Mouse (Mus musculus) embryonic facial prominence, embryonic 11.5 days (tissue): ENCODE data around the gene Pou1f1. TPM values are rescaled to one million over a fixed set of nuclear protein-coding genes. Genes with fewer than 3 reads are reported as not detected.

Experiments used
- ATAC-seq: fragments of 200-750 bp; cut with Nextera tagmentation; replicated peaks from 2 replicates; pipeline ENCODE4 v1.8.0; 2017; ENCODE audit warnings: low read depth; ENCODE audit not compliant: insufficient number of reproducible peaks, low FRiP score, low TSS enrichment
- DNase-seq: peaks from one replicate; pipeline ENCODE4 v3.0.0-alpha.2; 2015; ENCODE audit warnings: low spot score
- H3K27ac ChIP-seq: fragments of 300-500 bp; sonication (generic); replicated peaks from 2 replicates; pipeline ENCODE4 v1.5.1; 2014; ENCODE audit warnings: mild to moderate bottlenecking, low read depth, low read length, control low read depth
- H3K27me3 ChIP-seq: fragments of 300-500 bp; sonication (generic); 2 replicates; pipeline ENCODE4 v1.6.1; 2014; ENCODE audit warnings: mild to moderate bottlenecking, low read length, moderate library complexity, mixed read lengths; ENCODE audit not compliant: control insufficient read depth, insufficient read depth
- H3K36me3 ChIP-seq: fragments of 300-500 bp; sonication (generic); replicated peaks from 2 replicates; pipeline ENCODE4 v1.6.1; 2014; ENCODE audit warnings: low read depth, mild to moderate bottlenecking, low read length, moderate library complexity, mixed read lengths; ENCODE audit not compliant: control insufficient read depth, insufficient read depth
- H3K4me1 ChIP-seq: fragments of 300-500 bp; sonication (generic); 2 replicates; pipeline ENCODE4 v1.6.1; 2014; ENCODE audit warnings: low read length, mixed read lengths; ENCODE audit not compliant: control insufficient read depth, insufficient read depth
- H3K4me2 ChIP-seq: fragments of 300-500 bp; sonication (generic); 2 replicates; pipeline ENCODE4 v1.6.1; 2014; ENCODE audit warnings: low read depth, mild to moderate bottlenecking, control low read depth, low read length, moderate library complexity
- H3K4me3 ChIP-seq: fragments of 300-500 bp; sonication (generic); 2 replicates; pipeline ENCODE4 v1.5.1; 2014; ENCODE audit warnings: low read depth, low read length, control low read depth
- H3K9ac ChIP-seq: fragments of 300-500 bp; sonication (generic); replicated peaks from 2 replicates; pipeline ENCODE4 v1.6.1; 2014; ENCODE audit warnings: mild to moderate bottlenecking, control low read depth, low read length
- H3K9me3 ChIP-seq: fragments of 300-500 bp; sonication (generic); replicated peaks from 2 replicates; pipeline ENCODE4 v1.6.1; 2016; ENCODE audit warnings: mild to moderate bottlenecking, low read length, inconsistent platforms, mixed read lengths; ENCODE audit not compliant: control insufficient read depth
- WGBS: fragments of 180-500 bp; shearing (Covaris S2); extraction: QIAGEN DNeasy Blood & Tissue Kit; methylation state at CpG from one replicate; pipeline ENCODE4 v1.1.7; 2014; 5-methylcytosine and 5-hydroxymethylcytosine counted together
- polyA plus RNA-seq: library from polyadenylated mRNA; unstranded; fragments of >200 nt; fragmentation: Nextera tagmentation; extraction: Ambion mirVana; gene quantifications from 2 replicates; pipeline ENCODE4 v1.2.1, GENCODE M21; 2014

Gene Pou1f1
- polyA plus RNA-seq, 1 experiment from 2014 or later, result not detected

DNA sequence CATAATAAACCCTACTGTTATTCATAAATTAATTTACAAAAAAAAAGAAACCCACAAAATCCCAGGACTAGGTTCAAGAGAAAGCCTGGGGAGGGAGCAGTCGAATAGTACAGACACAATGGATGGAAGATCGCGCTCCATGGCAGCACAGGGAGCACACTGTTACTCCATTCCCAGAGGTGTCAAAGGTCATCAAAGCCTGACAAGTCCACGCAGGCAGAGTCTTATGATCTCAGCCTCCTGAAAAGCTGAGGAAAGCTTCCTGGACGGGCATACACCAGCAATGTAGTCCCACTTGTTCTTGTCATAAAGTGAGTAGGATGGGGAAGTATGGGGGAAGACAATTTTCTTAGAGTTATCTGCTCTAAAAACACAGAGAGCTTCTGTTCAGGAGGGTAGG is 37.1 kb downstream of the Pou1f1 start:
- Histone ChIP-seq H3K9me3 (no peaks in the 10 kb centered on the region), H3K27me3 (no peaks in the 10 kb centered on the region), H3K4me2 (no peak overlapping the region), H3K27ac (no peak overlapping the region), H3K9ac (no peak overlapping the region), H3K36me3 (no peaks in the 10 kb centered on the region), H3K4me1 (no peaks in the 10 kb centered on the region), H3K4me3 (no peak overlapping the region)
- ATAC-seq, result no peak
- DNase-seq, result peak; percentile 10
- WGBS, result 49% methylated on average over 5 of the region's 5 CpGs

DNA sequence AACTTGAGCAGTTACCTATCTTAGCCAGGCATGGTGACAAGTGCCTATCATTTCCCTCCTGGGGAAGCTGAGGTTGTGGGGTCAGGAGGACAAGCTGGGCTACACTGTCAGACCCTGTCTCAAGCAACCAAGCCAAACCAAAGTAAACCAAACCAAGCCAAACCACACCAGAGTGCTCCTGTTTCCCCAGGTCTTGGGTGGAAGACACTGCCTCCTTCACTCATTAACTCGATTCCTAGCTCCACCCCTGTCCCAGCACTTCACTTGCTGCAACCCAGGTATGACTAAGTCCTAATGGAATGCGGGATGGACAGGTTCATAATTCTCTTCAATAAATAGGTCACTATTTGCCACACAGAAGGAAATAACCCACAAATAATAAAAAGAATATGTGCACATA is 39.3 kb downstream of the Pou1f1 start:
- no peaks in the 10 kb centered on the region for H3K27me3 ChIP-seq
- ATAC-seq (no peak), DNase-seq (no peak)
- H3K4me1 ChIP-seq, result no peaks in the 10 kb centered on the region
- no peak overlapping the region for H3K4me3 ChIP-seq
- WGBS, result 87% methylated on average over 2 of the region's 2 CpGs
- no peak overlapping the region for H3K9ac ChIP-seq
- H3K36me3 ChIP-seq, result no peaks in the 10 kb centered on the region
- H3K9me3 ChIP-seq, result no peaks in the 10 kb centered on the region
- no peak overlapping the region for H3K27ac ChIP-seq
- no peak overlapping the region for H3K4me2 ChIP-seq

- H3K9me3 ChIP-seq, result no peaks in the 10 kb centered on the region
- DNase-seq (peak; percentile 45), ATAC-seq (no peak)
- peak overlapping the region; percentile 63 for H3K4me3 ChIP-seq
- no peaks in the 10 kb centered on the region for H3K27me3 ChIP-seq
- peak overlapping the region; percentile 76 for H3K9ac ChIP-seq
- H3K27ac ChIP-seq, result no peak overlapping the region
- H3K4me2 ChIP-seq, result peak overlapping the region; percentile 58
- no peaks in the 10 kb centered on the region for H3K36me3 ChIP-seq
- whole genome bisulfite sequencing, result 11% methylated on average over 8 of the region's 8 CpGs
- no peaks in the 10 kb centered on the region for H3K4me1 ChIP-seq
Measured at GRCm38 (mm10) chr16:65560996-65561962, 41.0 kb downstream of the Pou1f1 start.

DNA sequence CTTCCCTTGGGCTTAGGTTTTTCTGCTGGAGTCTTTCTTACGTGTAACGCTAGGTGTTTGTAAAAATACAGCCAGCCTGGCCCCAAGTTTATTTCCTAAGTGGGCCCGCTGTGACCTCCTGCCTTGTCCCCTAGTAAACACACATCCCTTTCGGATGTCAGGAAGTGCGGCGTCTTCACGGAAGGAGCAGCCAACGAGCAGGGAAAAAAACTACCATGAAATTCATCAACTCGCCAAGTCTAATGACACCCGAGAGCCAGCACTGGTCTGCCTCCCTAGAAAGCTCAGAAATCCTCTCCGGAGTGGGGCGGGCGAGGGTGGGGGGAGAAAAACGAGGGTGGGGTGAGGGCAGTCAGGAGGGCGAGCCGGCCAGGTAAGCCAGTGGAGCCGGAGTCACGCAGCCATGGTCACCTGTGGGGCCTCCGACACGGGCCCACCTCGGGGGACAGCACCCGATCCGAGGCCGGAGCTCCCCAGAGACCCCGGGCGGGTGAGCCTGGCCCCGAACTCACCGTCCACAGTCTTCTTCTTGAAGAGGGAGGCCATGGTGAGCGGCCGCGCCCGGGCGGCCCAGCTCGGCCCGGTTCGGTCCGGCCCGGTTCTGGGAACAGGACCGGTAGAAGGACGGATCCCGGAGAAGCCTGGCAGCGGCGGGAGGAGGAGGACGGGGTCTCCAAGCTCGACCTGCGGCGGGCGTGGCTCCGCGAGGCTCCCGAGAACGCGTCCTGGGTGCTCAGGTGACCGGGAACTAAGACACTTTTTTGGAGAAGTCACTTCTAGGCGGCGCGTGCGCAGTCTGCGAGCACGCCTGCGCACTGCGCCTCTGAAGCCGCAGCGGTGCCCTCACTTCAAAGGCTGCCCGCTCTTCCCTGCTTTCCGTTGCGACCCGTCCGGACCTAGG is 41.9 kb downstream of the Pou1f1 start, which contains the start of gene Chmp2b:
Gene Chmp2b, minus strand, starts transcription at position 764 of the 901 bp plus-strand sequence.
- Histone ChIP-seq H3K4me2 (peak within 1 kb of the TSS; percentile 58), H3K4me3 (peak within 1 kb of the TSS; percentile 63), H3K27me3 (no peaks in the 10 kb centered on the region), H3K4me1 (no peaks in the 10 kb centered on the region), H3K36me3 (no peaks in the 10 kb centered on the region), H3K9ac (peak within 1 kb of the TSS; percentile 76), H3K9me3 (no peaks in the 10 kb centered on the region), H3K27ac (peak within 1 kb of the TSS; percentile 47; the same call in 1 of the 2 replicates)
- DNase-seq (peak; percentile 90), ATAC-seq (peak; percentile 89)
- under 1% methylated on average over 69 of the region's 69 CpGs for WGBS

DNA sequence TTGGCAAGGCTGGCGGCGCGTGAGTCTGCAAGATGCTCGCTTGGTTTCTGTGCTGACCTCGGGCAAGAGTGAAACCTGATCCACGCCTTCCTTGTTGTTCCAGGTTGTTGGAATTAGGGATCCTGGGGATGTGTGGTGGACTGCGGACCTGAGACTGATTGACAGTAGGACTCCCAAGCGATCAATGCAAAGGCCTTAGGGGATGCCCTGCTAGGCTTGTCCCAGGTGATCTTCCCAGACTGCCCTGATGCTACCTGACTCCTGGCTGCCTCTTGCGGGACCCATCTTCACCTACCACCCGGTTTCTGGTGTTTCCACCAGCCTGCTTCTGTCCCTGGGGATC is 42.5 kb downstream of the Pou1f1 start:
- H3K27me3 ChIP-seq, result no peaks in the 10 kb centered on the region

GRCm38 (mm10) chr16:65564306-65564705 is 44.0 kb downstream of the Pou1f1 start:
- Histone ChIP-seq H3K4me3 (no peak overlapping the region), H3K9ac (no peak overlapping the region), H3K4me2 (no peak overlapping the region), H3K27ac (no peak overlapping the region), H3K9me3 (no peaks in the 10 kb centered on the region), H3K36me3 (no peaks in the 10 kb centered on the region), H3K27me3 (no peaks in the 10 kb centered on the region), H3K4me1 (no peaks in the 10 kb centered on the region)
- no peak for ATAC-seq
- no peak for DNase-seq
- WGBS, result 86% methylated on average over 8 of the region's 8 CpGs

More for the DNA sequence above, 42.5 kb downstream of the Pou1f1 start:
- Histone ChIP-seq H3K9me3 (no peaks in the 10 kb centered on the region), H3K4me3 (peak overlapping the region; percentile 63), H3K4me2 (peak overlapping the region; percentile 58), H3K36me3 (no peaks in the 10 kb centered on the region), H3K4me1 (no peaks in the 10 kb centered on the region), H3K27ac (peak overlapping the region; percentile 47; the same call in 1 of the 2 replicates), H3K9ac (peak overlapping the region; percentile 76)
- ATAC-seq (peak; percentile 80), DNase-seq (no peak)
- WGBS, result 2% methylated on average over 10 of the region's 10 CpGs

- Histone ChIP-seq H3K27me3 (no peaks in the 10 kb centered on the region), H3K4me2 (no peak overlapping the region), H3K4me3 (no peak overlapping the region), H3K27ac (no peak overlapping the region), H3K4me1 (no peaks in the 10 kb centered on the region), H3K9me3 (no peaks in the 10 kb centered on the region), H3K9ac (no peak overlapping the region), H3K36me3 (no peaks in the 10 kb centered on the region)
- no peak for ATAC-seq
- 93% methylated on average over 1 of the region's 1 CpGs for WGBS
- DNase-seq, result no peak
Measured at GRCm38 (mm10) chr16:65564951-65565350, 44.6 kb downstream of the Pou1f1 start.
